Mouse (Mus musculus) thymus, adult 2 months (tissue): ENCODE data around the gene Tex29.

ENCODE experiments used
- CTCF ChIP-seq: fragments of 200-500 bp; IDR thresholded peaks from 2 replicates; pipeline ENCODE4 v1.5.1; 2012; ENCODE audit warnings: mild to moderate bottlenecking, control low read depth, low read length, moderate library complexity, borderline replicate concordance; ENCODE audit not compliant: control insufficient read depth, poor library complexity, insufficient read depth; ENCODE audit errors: extremely low read depth
- POLR2A ChIP-seq: fragments of 200-500 bp; IDR thresholded peaks from 2 replicates; pipeline ENCODE4 v1.6.1; 2012; ENCODE audit warnings: mild to moderate bottlenecking, low read length, control low read depth, moderate library complexity; ENCODE audit not compliant: control insufficient read depth, poor library complexity, insufficient read depth; ENCODE audit errors: extremely low read depth

GRCm38 (mm10) chr8:11830214-11831046 is 9.8 kb upstream of the Tex29 start:
- no peak for TF ChIP-seq CTCF
- no peak for TF ChIP-seq POLR2A
